Comparison of ENCODE assay signal across 8 mouse cellular contexts in the genomic region with DNA sequence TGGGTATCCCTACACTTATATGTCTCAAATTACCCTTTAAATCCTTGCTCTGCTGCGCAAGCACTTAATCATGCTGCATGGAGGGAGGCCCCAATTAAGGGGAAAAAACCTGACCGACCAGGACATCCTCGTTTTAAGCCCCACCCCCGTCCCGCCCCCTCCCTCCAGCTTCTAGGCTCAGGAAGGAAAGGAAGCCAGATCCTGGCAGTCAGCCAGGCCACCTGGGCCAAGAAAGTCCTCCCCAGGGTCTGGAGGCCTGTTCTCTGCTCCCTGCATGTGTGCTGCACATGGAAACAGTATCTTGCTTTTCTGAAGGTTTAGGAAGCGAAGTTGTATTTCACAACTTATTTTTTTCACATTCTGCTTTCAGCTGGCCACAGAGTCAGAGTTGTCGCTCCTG. TPM values are rescaled to one million over a fixed set of nuclear protein-coding genes. Genes with fewer than 3 reads are reported as not detected.
DNase-seq lines count a peak whose midpoint lies in the region; ATAC-seq and TF ChIP-seq lines count a peak whose summit lies in the region.

Gene Shb (minus strand): TSS at position 96 of the 400 bp plus-strand sequence.

- TF ChIP-seq CTCF in intestine, postnatal 0 days (IDR thresholded peaks at IDR 0.05; ENCODE audit: low read depth) = no peak

- peak within 1 kb of the TSS; percentile 98 for H3K4me2 ChIP-seq in intestine, postnatal 0 days (replicated peaks; ENCODE audit: low read depth)
- peak within 1 kb of the TSS; percentile 100 for H3K4me2 ChIP-seq in liver, embryonic 13.5 days
- peak within 1 kb of the TSS; percentile 91 for H3K4me2 ChIP-seq in neural tube, embryonic 13.5 days

- 4% methylated on average over 7 of the region's 7 CpGs for WGBS in intestine, postnatal 0 days
- WGBS in liver, embryonic 13.5 days (ENCODE audit: insufficient replicate concordance) = 18% methylated on average over 7 of the region's 7 CpGs
- 15% methylated on average over 7 of the region's 7 CpGs for WGBS in neural tube, embryonic 13.5 days

- H3K27me3 ChIP-seq in intestine, postnatal 0 days (replicated peaks; ENCODE audit: control insufficient read depth, insufficient read depth, low read length) = no peaks in the 10 kb centered on the region
- H3K27me3 ChIP-seq in liver, embryonic 13.5 days = peaks cover 5% of the 10 kb centered on the region
- H3K27me3 ChIP-seq in neural tube, embryonic 13.5 days = peaks cover 11% of the 10 kb centered on the region

- H3K4me3 ChIP-seq in intestine, postnatal 0 days (ENCODE audit: low read depth, low read length) = peak within 1 kb of the TSS; percentile 84
- peak within 1 kb of the TSS; percentile 95 for H3K4me3 ChIP-seq in liver, embryonic 13.5 days (replicated peaks)
- peak within 1 kb of the TSS; percentile 77 for H3K4me3 ChIP-seq in neural tube, embryonic 13.5 days

- H3K4me1 ChIP-seq in intestine, postnatal 0 days (replicated peaks; ENCODE audit: control insufficient read depth, insufficient read depth, low read length) = peaks cover 20% of the 10 kb centered on the region
- peaks cover 51% of the 10 kb centered on the region for H3K4me1 ChIP-seq in liver, embryonic 13.5 days (replicated peaks)
- H3K4me1 ChIP-seq in neural tube, embryonic 13.5 days (replicated peaks) = peaks cover 50% of the 10 kb centered on the region

- H3K36me3 ChIP-seq in intestine, postnatal 0 days (ENCODE audit: control insufficient read depth, insufficient read depth) = no peaks in the 10 kb centered on the region
- H3K36me3 ChIP-seq in liver, embryonic 13.5 days = no peaks in the 10 kb centered on the region
- no peaks in the 10 kb centered on the region for H3K36me3 ChIP-seq in neural tube, embryonic 13.5 days

- peak; percentile 63 for DNase-seq in retina, postnatal 1 day
- DNase-seq in retina, embryonic 14.5 days (ENCODE audit: low spot score) = no peak
- peak; percentile 56 for DNase-seq in c-Kit-positive CD71-negative TER-119-negative erythroid progenitor cells, embryonic 14.5 days (ENCODE audit: low read depth)
- DNase-seq in heart, adult 11 months = peak; percentile 98
- no peak for DNase-seq in liver, embryonic 13.5 days
- peak; percentile 78 for DNase-seq in yolk sac, embryonic 10.5 days (ENCODE audit: low spot score)

- H3K9ac ChIP-seq in intestine, postnatal 0 days (ENCODE audit: low read depth, low read length) = no peak within 1 kb of the TSS
- H3K9ac ChIP-seq in liver, embryonic 13.5 days = peak within 1 kb of the TSS; percentile 81
- H3K9ac ChIP-seq in neural tube, embryonic 13.5 days = peak within 1 kb of the TSS; percentile 68; the same call in 1 of the 2 replicates

- no peaks in the 10 kb centered on the region for H3K9me3 ChIP-seq in intestine, postnatal 0 days (ENCODE audit: control insufficient read depth)
- no peaks in the 10 kb centered on the region for H3K9me3 ChIP-seq in liver, embryonic 13.5 days (replicated peaks)
- no peaks in the 10 kb centered on the region for H3K9me3 ChIP-seq in neural tube, embryonic 13.5 days

- H3K27ac ChIP-seq in intestine, postnatal 0 days (ENCODE audit: low read depth, low read length) = peak within 1 kb of the TSS; percentile 94
- peak within 1 kb of the TSS; percentile 96 for H3K27ac ChIP-seq in liver, embryonic 13.5 days
- peak within 1 kb of the TSS; percentile 20; the same call in 1 of the 2 replicates for H3K27ac ChIP-seq in neural tube, embryonic 13.5 days (replicated peaks)

- peak; percentile 32 for ATAC-seq in intestine, postnatal 0 days
- no peak for ATAC-seq in liver, embryonic 13.5 days (ENCODE audit: low read depth)
- no peak for ATAC-seq in neural tube, embryonic 13.5 days (ENCODE audit: low read depth)

RNA-seq across cellular contexts. Expression of gene Shb, which starts in this region (rescaled TPM):
- 7.2 and 7.5 TPM in 2 replicates for polyA plus RNA-seq in intestine, postnatal 0 days (2015; fragmentation: Nextera tagmentation; extraction: Ambion mirVana)
- polyA plus RNA-seq in liver, embryonic 13.5 days (2015; fragmentation: Nextera tagmentation; extraction: Ambion mirVana) = 2.3 and 3.0 TPM in 2 replicates
- polyA plus RNA-seq in neural tube, embryonic 13.5 days (2015; fragmentation: Nextera tagmentation; extraction: Ambion mirVana) = 4.0 and 4.2 TPM in 2 replicates

Comparison
In these comparisons a context has a peak if more than half of its experiments do, and no peak if none do; other contexts are left out.
1. DNase-seq: peak in retina, postnatal 1 day (single experiment), c-Kit-positive CD71-negative TER-119-negative erythroid progenitor cells, embryonic 14.5 days (single experiment), heart, adult 11 months (single experiment) and yolk sac, embryonic 10.5 days (single experiment); none in retina, embryonic 14.5 days (single experiment) and liver, embryonic 13.5 days (single experiment).
2. H3K27ac ChIP-seq: peak in every context shown above with its lines; median percentile 96 in liver, embryonic 13.5 days; 94 in intestine, postnatal 0 days; 20 in neural tube, embryonic 13.5 days.
3. Peak in every context shown above with its lines, with median percentiles within 50 percentile points of each other: H3K4me2 ChIP-seq and H3K4me3 ChIP-seq.